Mouse (Mus musculus) liver, embryonic 14.5 days (tissue): ENCODE data around the gene Sept3. TPM values are rescaled to one million over a fixed set of nuclear protein-coding genes. Genes with fewer than 3 reads are reported as not detected.

Experiments used
- ATAC-seq: fragments of 200-750 bp; cut with Nextera tagmentation; 2 replicates; pipeline ENCODE4 v1.8.0; 2017; ENCODE audit warnings: moderate number of reproducible peaks, mild to moderate bottlenecking, moderate library complexity; ENCODE audit not compliant: insufficient read depth
- DNase-seq, 3 experiments: peaks; one replicate each; pipeline ENCODE4 v3.0.0-alpha.2; 2012 to 2013; ENCODE audit warnings: low read depth in 3 of 3, low spot score in 3 of 3
- H3K27ac ChIP-seq: fragments of 300-500 bp; sonication (generic); 2 replicates; pipeline ENCODE4 v1.5.1; 2014; ENCODE audit warnings: moderate library complexity, mild to moderate bottlenecking, control low read depth, inconsistent platforms
- H3K27me3 ChIP-seq: fragments of 300-500 bp; sonication (generic); 2 replicates; pipeline ENCODE4 v1.6.1; 2014; ENCODE audit warnings: mild to moderate bottlenecking, low read length, moderate library complexity; ENCODE audit not compliant: control insufficient read depth, insufficient read depth
- H3K36me3 ChIP-seq: fragments of 300-500 bp; sonication (generic); replicated peaks from 2 replicates; pipeline ENCODE4 v1.6.1; 2014; ENCODE audit warnings: low read depth; ENCODE audit not compliant: control insufficient read depth, insufficient read depth
- H3K4me1 ChIP-seq, 2 experiments: fragments of 200-500 bp in 1 of 2; fragments of 300-500 bp in 1 of 2; sonication (generic) in 1 of 2; replicated peaks; 2 replicates each; pipeline ENCODE4 v1.6.1; 2012 to 2014; ENCODE audit warnings: antibody characterized with exemption in 1 of 2, inconsistent platforms in 1 of 2, low read length in 1 of 2; ENCODE audit not compliant: control insufficient read depth in 2 of 2, insufficient read depth in 2 of 2
- H3K4me2 ChIP-seq: fragments of 300-500 bp; sonication (generic); 2 replicates; pipeline ENCODE4 v1.6.1; 2014; ENCODE audit warnings: low read depth, mild to moderate bottlenecking, control low read depth, moderate library complexity
- H3K4me3 ChIP-seq, 2 experiments: fragments of 200-500 bp in 1 of 2; fragments of 300-500 bp in 1 of 2; sonication (generic) in 1 of 2; 2 replicates each; pipeline ENCODE4 v1.5.1; 2012 to 2014; ENCODE audit warnings: low read depth in 2 of 2, low read length in 2 of 2, mild to moderate bottlenecking in 2 of 2, control low read depth in 1 of 2, inconsistent platforms in 1 of 2, moderate library complexity in 1 of 2; ENCODE audit not compliant: insufficient read depth in 1 of 2
- H3K9ac ChIP-seq: fragments of 300-500 bp; sonication (generic); replicated peaks from 2 replicates; pipeline ENCODE4 v1.6.1; 2014; ENCODE audit warnings: mild to moderate bottlenecking, control low read depth, moderate library complexity
- H3K9me3 ChIP-seq: fragments of 300-500 bp; sonication (generic); 2 replicates; pipeline ENCODE4 v1.6.1; 2016; ENCODE audit warnings: low read length, mixed read lengths; ENCODE audit not compliant: control insufficient read depth
- CTCF ChIP-seq: IDR thresholded peaks from 2 replicates; pipeline ENCODE4 v1.5.1; 2016; ENCODE audit warnings: antibody characterized with exemption, low read depth, control low read depth
- EP300 ChIP-seq: IDR thresholded peaks from 2 replicates; pipeline ENCODE4 v1.6.1; 2016; ENCODE audit warnings: antibody characterized with exemption, low read depth
- WGBS: fragments of 180-500 bp; shearing (Covaris S2); extraction: QIAGEN DNeasy Blood & Tissue Kit; methylation state at CpG from one replicate; pipeline ENCODE4 v1.1.7; 2014; ENCODE audit not compliant: insufficient replicate concordance; 5-methylcytosine and 5-hydroxymethylcytosine counted together
- polyA plus RNA-seq, 2 experiments: library from polyadenylated mRNA; depleted of rRNA in 1 of 2; stranded (reverse) in 1 of 2; unstranded in 1 of 2; fragments of >200 nt; fragmentation: Nextera tagmentation in 1 of 2; extraction: Ambion mirVana in 1 of 2; gene quantifications; 2 replicates each; pipeline versions ENCODE4 v1.2.1 to v1.2.3; 2012 to 2014

Sept3 gene
- polyA plus RNA-seq, 2 experiments: 0.12 TPM; not detected in 1

GRCm38 (mm10) chr15:82268185-82268584 lies 6.5 kb upstream of the Sept3 start:
- ATAC-seq (no peak), DNase-seq (no peak)
- Histone ChIP-seq H3K36me3 (no peaks in the 10 kb centered on the region), H3K4me2 (no peak overlapping the region), H3K4me1 (no peaks in the 10 kb centered on the region), H3K4me3 (no peak overlapping the region), H3K27me3 (peaks cover 6% of the 10 kb centered on the region), H3K9me3 (no peaks in the 10 kb centered on the region), H3K27ac (no peak overlapping the region), H3K9ac (no peak overlapping the region)
- no peak for TF ChIP-seq EP300
- TF ChIP-seq CTCF: no peak
- WGBS: 44% methylated on average over 3 of the region's 3 CpGs

- no peak overlapping the region for H3K4me3 ChIP-seq
- no peaks in the 10 kb centered on the region for H3K36me3 ChIP-seq
- no peaks in the 10 kb centered on the region for H3K4me1 ChIP-seq
- H3K27me3 ChIP-seq: peaks cover 12% of the 10 kb centered on the region
- ATAC-seq (no peak), DNase-seq (no peak)
- H3K9ac ChIP-seq: no peak overlapping the region
- no peak overlapping the region for H3K4me2 ChIP-seq
- H3K27ac ChIP-seq: no peak overlapping the region
- no peaks in the 10 kb centered on the region for H3K9me3 ChIP-seq
- TF ChIP-seq EP300 (no peak), CTCF (no peak)
- WGBS: 62% methylated on average over 9 of the region's 9 CpGs
Observed at GRCm38 (mm10) chr15:82268783-82269182, 5.9 kb upstream of the Sept3 start.

- Histone ChIP-seq H3K4me2 (no peak overlapping the region), H3K4me1 (no peaks in the 10 kb centered on the region), H3K36me3 (no peaks in the 10 kb centered on the region), H3K27ac (no peak overlapping the region), H3K9me3 (no peaks in the 10 kb centered on the region), H3K27me3 (peaks cover 36% of the 10 kb centered on the region), H3K9ac (no peak overlapping the region), H3K4me3 (no peak overlapping the region)
- DNase-seq (peak; percentile 31 to 41 (median 38)), ATAC-seq (no peak)
- no peak for TF ChIP-seq EP300
- TF ChIP-seq CTCF: peak; percentile 96
- WGBS: 9% methylated on average over 5 of the region's 5 CpGs
Observed at GRCm38 (mm10) chr15:82271201-82271600, 3.5 kb upstream of the Sept3 start.

- DNase-seq: no peak
- no peaks in the 10 kb centered on the region for H3K9me3 ChIP-seq
- H3K36me3 ChIP-seq: no peaks in the 10 kb centered on the region
- WGBS: 56% methylated on average over 6 of the region's 6 CpGs
- peaks cover 42% of the 10 kb centered on the region for H3K27me3 ChIP-seq
- no peak for ATAC-seq
- no peak for TF ChIP-seq EP300
- TF ChIP-seq CTCF: no peak
- H3K27ac ChIP-seq: no peak overlapping the region
- no peak overlapping the region for H3K4me2 ChIP-seq
- H3K4me1 ChIP-seq: no peaks in the 10 kb centered on the region
- no peak overlapping the region for H3K4me3 ChIP-seq
- H3K9ac ChIP-seq: no peak overlapping the region
Observed at GRCm38 (mm10) chr15:82272295-82272694, 2.4 kb upstream of the Sept3 start.

GRCm38 (mm10) chr15:82274927-82275901 lies 521 bp downstream of the Sept3 start:
- no peaks in the 10 kb centered on the region for H3K4me1 ChIP-seq
- no peak overlapping the region for H3K9ac ChIP-seq
- no peak overlapping the region for H3K27ac ChIP-seq
- no peak for DNase-seq
- WGBS: 1% methylated on average over 82 of the region's 86 CpGs
- no peak for ATAC-seq
- TF ChIP-seq EP300 (no peak), CTCF (no peak)
- H3K4me3 ChIP-seq: peak overlapping the region in 1 of 2 experiments; percentile 42; a peak in 2 of 4 replicates
- no peaks in the 10 kb centered on the region for H3K36me3 ChIP-seq
- H3K9me3 ChIP-seq: no peaks in the 10 kb centered on the region
- H3K27me3 ChIP-seq: peaks cover 42% of the 10 kb centered on the region
- H3K4me2 ChIP-seq: peak overlapping the region; percentile 57
